Mouse (Mus musculus) E14TG2a.4 (cell line): Measurements from ENCODE around the gene Zfp831.

Experiments used
- CTCF ChIP-seq: conservative IDR thresholded peaks from 2 replicates; pipeline ENCODE4 v1.5.1; 2014; ENCODE audit warnings: low read length
- NANOG ChIP-seq: IDR thresholded peaks from 2 replicates; pipeline ENCODE4 v1.6.1; 2014; ENCODE audit warnings: borderline replicate concordance, low read length, mixed read lengths

DNA sequence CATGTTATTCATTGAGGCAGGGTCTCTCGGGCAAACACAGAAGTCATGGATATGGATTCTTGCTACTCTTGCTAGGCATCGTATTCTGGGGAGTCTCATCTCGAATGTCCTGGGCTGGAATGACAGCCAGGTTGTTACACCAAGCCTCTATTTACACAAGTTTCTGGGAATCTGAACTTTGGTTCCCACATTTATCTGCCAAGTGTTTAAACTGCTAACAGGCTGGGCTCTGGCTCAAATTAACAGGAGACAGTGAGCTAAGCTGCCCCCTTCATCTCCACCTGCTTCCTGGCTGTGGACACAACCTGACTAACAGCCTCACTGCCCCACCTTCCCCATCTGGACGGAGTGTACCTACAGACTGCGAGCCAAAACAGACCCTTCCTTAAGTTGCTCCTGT lies 88.6 kb downstream of the Zfp831 start:
- TF ChIP-seq CTCF (no peak), NANOG (no peak)
